Mouse (Mus musculus) MEL (cell line): ENCODE measurements around the gene Gata2. TPM values are rescaled to one million over a fixed set of nuclear protein-coding genes. Genes with fewer than 3 reads are reported as not detected.

Experiments used
- DNase-seq: peaks from one replicate; pipeline ENCODE4 v3.0.0; 2011; ENCODE audit warnings: low read depth, low spot score
- H3K27ac ChIP-seq: 2 replicates; pipeline ENCODE4 v1.5.1; 2012; ENCODE audit warnings: low read depth, mild to moderate bottlenecking, control low read depth, low read length, moderate library complexity; ENCODE audit not compliant: control insufficient read depth
- H3K27me3 ChIP-seq, 2 experiments: fragments of 150-350 bp in 1 of 2; sonication (generic) in 1 of 2; 2 replicates each; pipeline ENCODE4 v1.6.1; 2012; ENCODE audit warnings: low read length in 2 of 2, mild to moderate bottlenecking in 2 of 2, improper control_type of control experiment in 1 of 2, moderate library complexity in 1 of 2; ENCODE audit not compliant: insufficient read depth in 2 of 2, control insufficient read depth in 1 of 2
- H3K36me3 ChIP-seq, 2 experiments: 2 replicates each; pipeline ENCODE4 v1.6.1; 2012 to 2014; ENCODE audit warnings: low read length in 2 of 2, improper control_type of control experiment in 1 of 2, inconsistent platforms in 1 of 2, mild to moderate bottlenecking in 1 of 2; ENCODE audit not compliant: insufficient read depth in 2 of 2, control insufficient read depth in 1 of 2
- H3K4me1 ChIP-seq, 2 experiments: fragments of 150-350 bp in 1 of 2; sonication (generic) in 1 of 2; 2 replicates each; pipeline ENCODE4 v1.6.1; 2012; ENCODE audit warnings: low read length in 2 of 2, improper control_type of control experiment in 1 of 2, mild to moderate bottlenecking in 1 of 2; ENCODE audit not compliant: insufficient read depth in 2 of 2, control insufficient read depth in 1 of 2
- H3K4me3 ChIP-seq, 2 experiments: fragments of 150-350 bp in 1 of 2; sonication (generic) in 1 of 2; 2 replicates each; pipeline ENCODE4 v1.5.1; 2012; ENCODE audit warnings: low read depth in 2 of 2, low read length in 2 of 2, mild to moderate bottlenecking in 2 of 2, moderate library complexity in 2 of 2, control low read depth in 1 of 2, improper control_type of control experiment in 1 of 2; ENCODE audit not compliant: control insufficient read depth in 1 of 2, insufficient read depth in 1 of 2
- H3K79me2 ChIP-seq: 2 replicates; pipeline ENCODE4 v1.6.1; 2012; ENCODE audit warnings: mild to moderate bottlenecking, low read length, moderate library complexity; ENCODE audit not compliant: control insufficient read depth, poor library complexity, insufficient read depth
- H3K9ac ChIP-seq: 2 replicates; pipeline ENCODE4 v1.6.1; 2012; ENCODE audit warnings: low read depth, mild to moderate bottlenecking, control low read depth, low read length, moderate library complexity; ENCODE audit not compliant: control insufficient read depth, poor library complexity, severe bottlenecking
- H3K9me3 ChIP-seq: fragments of 150-350 bp; sonication (generic); replicated peaks from 2 replicates; pipeline ENCODE4 v1.6.1; 2012; ENCODE audit warnings: mild to moderate bottlenecking, low read length, improper control_type of control experiment, moderate library complexity; ENCODE audit not compliant: insufficient read depth
- BHLHE40 ChIP-seq: IDR thresholded peaks from 2 replicates; pipeline ENCODE4 v1.6.1; 2012; ENCODE audit warnings: low read depth, mild to moderate bottlenecking, inconsistent platforms, low read length, improper control_type of control experiment, borderline replicate concordance
- CTCF ChIP-seq, 3 experiments: IDR thresholded peaks in 2 of 3; conservative IDR thresholded peaks in 1 of 3; 2 replicates each; pipeline ENCODE4 v1.5.1; 2011 to 2012; ENCODE audit warnings: low read length in 3 of 3, low read depth in 2 of 3, mild to moderate bottlenecking in 2 of 3, improper control_type of control experiment in 1 of 3, inconsistent platforms in 1 of 3, mixed read lengths in 1 of 3, moderate library complexity in 1 of 3; ENCODE audit not compliant: control insufficient read depth in 1 of 3, insufficient read depth in 1 of 3, poor library complexity in 1 of 3, severe bottlenecking in 1 of 3
- E2F4 ChIP-seq: IDR thresholded peaks from 2 replicates; pipeline ENCODE4 v1.6.1; 2011; ENCODE audit warnings: low read depth, low read length, improper control_type of control experiment, borderline replicate concordance
- ELF1 ChIP-seq: IDR thresholded peaks from 2 replicates; pipeline ENCODE4 v1.6.1; 2014; ENCODE audit warnings: low read depth, mild to moderate bottlenecking, inconsistent platforms, low read length, improper control_type of control experiment, moderate library complexity
- EP300 ChIP-seq, 2 experiments: IDR thresholded peaks; 2 replicates each; pipeline ENCODE4 v1.6.1; 2011; ENCODE audit warnings: improper control_type of control experiment in 2 of 2, low read length in 2 of 2, low read depth in 1 of 2, mild to moderate bottlenecking in 1 of 2
- ETS1 ChIP-seq: IDR thresholded peaks from 2 replicates; pipeline ENCODE4 v1.6.1; 2012; ENCODE audit warnings: low read depth, mild to moderate bottlenecking, inconsistent platforms, low read length, improper control_type of control experiment, moderate library complexity
- GATA1 ChIP-seq: IDR thresholded peaks from 2 replicates; pipeline ENCODE4 v1.6.1; 2011; ENCODE audit warnings: low read depth, low read length, improper control_type of control experiment
- HCFC1 ChIP-seq: IDR thresholded peaks from 2 replicates; pipeline ENCODE4 v1.6.1; 2012; ENCODE audit warnings: low read depth, mild to moderate bottlenecking, inconsistent platforms, low read length, improper control_type of control experiment, moderate library complexity
- MAX ChIP-seq: IDR thresholded peaks from 2 replicates; pipeline ENCODE4 v1.6.1; 2011; ENCODE audit warnings: low read length, improper control_type of control experiment
- MAZ ChIP-seq: IDR thresholded peaks from 2 replicates; pipeline ENCODE4 v1.6.1; 2012; ENCODE audit warnings: low read depth, mild to moderate bottlenecking, inconsistent platforms, low read length, improper control_type of control experiment
- MEF2A ChIP-seq: IDR thresholded peaks from 2 replicates; pipeline ENCODE4 v1.6.1; 2014; ENCODE audit warnings: low read depth, mild to moderate bottlenecking, inconsistent platforms, low read length, improper control_type of control experiment; ENCODE audit not compliant: poor library complexity, insufficient replicate concordance, severe bottlenecking; ENCODE audit errors: extremely low read depth
- MXI1 ChIP-seq: IDR thresholded peaks from 2 replicates; pipeline ENCODE4 v1.6.1; 2011; ENCODE audit warnings: mild to moderate bottlenecking, low read depth, low read length, improper control_type of control experiment
- NRF1 ChIP-seq: IDR thresholded peaks from 2 replicates; pipeline ENCODE4 v1.6.1; 2014; ENCODE audit warnings: low read depth, mild to moderate bottlenecking, inconsistent platforms, low read length, improper control_type of control experiment, moderate library complexity; ENCODE audit not compliant: poor library complexity, insufficient read depth, severe bottlenecking
- POLR2A ChIP-seq, 2 experiments: IDR thresholded peaks; 2 replicates each; pipeline ENCODE4 v1.6.1; 2011 to 2012; ENCODE audit warnings: low read length in 2 of 2, mild to moderate bottlenecking in 2 of 2, control low read depth in 1 of 2, improper control_type of control experiment in 1 of 2, low read depth in 1 of 2, moderate library complexity in 1 of 2; ENCODE audit not compliant: control insufficient read depth in 1 of 2, insufficient read depth in 1 of 2, poor library complexity in 1 of 2
- POLR2AphosphoS2 ChIP-seq: IDR thresholded peaks from 2 replicates; pipeline ENCODE4 v1.6.1; 2011; ENCODE audit warnings: low read length, improper control_type of control experiment
- POLR2AphosphoS5 ChIP-seq: IDR thresholded peaks from 2 replicates; pipeline ENCODE4 v1.6.1; 2012; ENCODE audit warnings: low read depth, borderline replicate concordance, mild to moderate bottlenecking, inconsistent platforms, low read length, moderate library complexity, mixed read lengths
- RAD21 ChIP-seq: IDR thresholded peaks from 2 replicates; pipeline ENCODE4 v1.6.1; 2011; ENCODE audit warnings: mild to moderate bottlenecking, low read depth, low read length, improper control_type of control experiment
- RCOR1 ChIP-seq: IDR thresholded peaks from 2 replicates; pipeline ENCODE4 v1.6.1; 2012; ENCODE audit warnings: low read depth, mild to moderate bottlenecking, inconsistent platforms, low read length, improper control_type of control experiment
- SIN3A ChIP-seq: IDR thresholded peaks from 2 replicates; pipeline ENCODE4 v1.6.1; 2012; ENCODE audit warnings: low read length, improper control_type of control experiment, inconsistent platforms
- TAL1 ChIP-seq: IDR thresholded peaks from 2 replicates; pipeline ENCODE4 v1.6.1; 2012; ENCODE audit warnings: mild to moderate bottlenecking, inconsistent platforms, low read length, moderate library complexity, mixed read lengths
- TBP ChIP-seq: IDR thresholded peaks from 2 replicates; pipeline ENCODE4 v1.8.0; 2011; ENCODE audit warnings: low read depth, low read length, improper control_type of control experiment
- TCF12 ChIP-seq: IDR thresholded peaks from 2 replicates; pipeline ENCODE4 v1.6.1; 2014; ENCODE audit warnings: low read depth, mild to moderate bottlenecking, inconsistent platforms, low read length, improper control_type of control experiment, moderate library complexity
- USF2 ChIP-seq, 2 experiments: IDR thresholded peaks; 2 replicates each; pipeline ENCODE4 v1.6.1; 2011 to 2012; ENCODE audit warnings: improper control_type of control experiment in 2 of 2, low read length in 2 of 2, borderline replicate concordance in 1 of 2, inconsistent platforms in 1 of 2, low read depth in 1 of 2, mild to moderate bottlenecking in 1 of 2; ENCODE audit not compliant: insufficient read depth in 1 of 2
- ZC3H11A ChIP-seq: IDR thresholded peaks from 2 replicates; pipeline ENCODE4 v1.6.1; 2012; ENCODE audit warnings: low read depth, mild to moderate bottlenecking, inconsistent platforms, low read length, improper control_type of control experiment
- ZKSCAN1 ChIP-seq: IDR thresholded peaks from 2 replicates; pipeline ENCODE4 v1.6.1; 2012; ENCODE audit warnings: low read depth, mild to moderate bottlenecking, inconsistent platforms, low read length, improper control_type of control experiment, moderate library complexity
- ZMIZ1 ChIP-seq: IDR thresholded peaks from 2 replicates; pipeline ENCODE4 v1.6.1; 2012; ENCODE audit warnings: low read depth, mild to moderate bottlenecking, inconsistent platforms, low read length, improper control_type of control experiment, moderate library complexity
- polyA plus RNA-seq, 2 experiments: library from polyadenylated mRNA; stranded (reverse) in 1 of 2; unstranded in 1 of 2; fragments of >175 nt in 1 of 2; fragments of >200 nt in 1 of 2; gene quantifications; 2 replicates each; pipeline versions ENCODE4 v1.2.1 to v1.2.4; 2012; ENCODE audit warnings: low replicate concordance in 2 of 2, low read depth in 1 of 2; ENCODE audit not compliant: insufficient read length in 2 of 2, insufficient read depth in 1 of 2, missing spikeins in 1 of 2
- total RNA-seq: library from RNA; depleted of rRNA; stranded (reverse); fragments of 300-350 nt; gene quantifications from 2 replicates; pipeline ENCODE4 v1.2.3, GENCODE M21; 2012

Gata2 gene
- total and polyA plus RNA-seq, 3 experiments, result 7.7 to 12.4 TPM; not detected in 1

- TF ChIP-seq EP300 (IDR thresholded peaks at IDR 0.05; ENCODE audit: low read depth in 1 of 2, low read length in 2 of 2) (peak; percentile 91 to 97), MXI1 (peak; percentile 68), HCFC1 (0 out of 2 replicates have a peak, but pooled peaks have one; percentile 32), BHLHE40 (peak; percentile 47; the same call in 1 of the 2 replicates), GATA1 (peak; percentile 83), TAL1 (peak; percentile 72)
Measured at GRCm38 (mm10) chr6:88251798-88252478, 58.2 kb downstream of the Gata2 start (continued).

DNA sequence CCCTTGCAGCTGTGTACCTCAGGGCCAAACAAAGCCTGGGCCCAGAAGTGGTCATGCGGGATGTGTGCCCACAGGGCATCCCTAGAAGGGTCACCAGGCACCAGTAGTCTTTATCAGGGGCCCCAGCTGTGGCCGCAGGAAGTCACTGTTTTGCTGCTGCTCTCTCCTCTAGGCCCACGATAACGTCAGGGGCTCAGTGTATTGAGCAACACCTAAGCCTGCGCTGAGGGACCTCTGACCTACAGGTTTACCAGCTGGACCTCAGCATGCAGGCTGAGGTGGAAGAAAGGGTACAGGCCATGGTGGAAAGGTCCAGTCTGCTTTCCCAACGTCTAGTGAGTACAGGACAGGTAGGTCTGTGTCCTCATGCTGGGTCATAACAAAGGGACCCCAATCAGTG lies 60.4 kb downstream of the Gata2 start:
- H3K4me3 ChIP-seq, result no peak overlapping the region

GRCm38 (mm10) chr6:88255435-88255834 lies 61.7 kb downstream of the Gata2 start:
- H3K79me2 ChIP-seq, result no peaks in the 10 kb centered on the region
- peak overlapping the region; percentile 36 for H3K9ac ChIP-seq
- peak overlapping the region; percentile 78 for H3K27ac ChIP-seq
- no peaks in the 10 kb centered on the region for H3K27me3 ChIP-seq
- no peaks in the 10 kb centered on the region for H3K9me3 ChIP-seq
- H3K4me3 ChIP-seq, result no peak overlapping the region
- peaks cover 0 to 47% of the 10 kb centered on the region in 2 experiments; a peak in 2 of 4 replicates for H3K36me3 ChIP-seq
- peak; percentile 68 for DNase-seq
- H3K4me1 ChIP-seq, result peaks cover 37 to 68% of the 10 kb centered on the region in 2 experiments
- TF ChIP-seq POLR2A (IDR thresholded peaks at IDR 0.05; ENCODE audit: control insufficient read depth in 1 of 2, insufficient read depth in 1 of 2, low read depth in 1 of 2, low read length in 2 of 2, poor library complexity in 1 of 2) (no peak), ELF1 (0 out of 2 replicates have a peak, but pooled peaks have one; percentile 23), TBP (no peak), ZC3H11A (no peak), CTCF (IDR thresholded peaks at IDR 0.05 in 2 of 3, conservative IDR thresholded peaks at IDR 0.05 in 1 of 3; ENCODE audit: control insufficient read depth in 1 of 3, insufficient read depth in 1 of 3, low read depth in 2 of 3, low read length in 3 of 3, poor library complexity in 1 of 3, severe bottlenecking in 1 of 3) (no peak), TAL1 (0 out of 2 replicates have a peak, but pooled peaks have one; percentile 10), TCF12 (peak; percentile 92), EP300 (IDR thresholded peaks at IDR 0.05; ENCODE audit: low read depth in 1 of 2, low read length in 2 of 2) (peak; percentile 88 to 89), HCFC1 (no peak), E2F4 (no peak), USF2 (IDR thresholded peaks at IDR 0.05; ENCODE audit: borderline replicate concordance in 1 of 2, insufficient read depth in 1 of 2, low read depth in 1 of 2, low read length in 2 of 2) (no peak), POLR2AphosphoS5 (no peak), BHLHE40 (0 out of 2 replicates have a peak, but pooled peaks have one; percentile 41), NRF1 (0 out of 2 replicates have a peak, but pooled peaks have one; percentile 14), MAX (no peak; the same call in 1 of the 2 replicates), ZKSCAN1 (no peak), ETS1 (peak; percentile 91), MAZ (peak; percentile 92), ZMIZ1 (no peak), GATA1 (peak; percentile 96)

More for the DNA sequence above, 60.4 kb downstream of the Gata2 start:
- Histone ChIP-seq H3K9me3 (no peaks in the 10 kb centered on the region), H3K27me3 (no peaks in the 10 kb centered on the region), H3K36me3 (peaks cover 0 to 47% of the 10 kb centered on the region in 2 experiments; a peak in 2 of 4 replicates), H3K79me2 (no peaks in the 10 kb centered on the region), H3K9ac (no peak overlapping the region; the same call in 1 of the 2 replicates), H3K27ac (peak overlapping the region; percentile 78), H3K4me1 (peaks cover 36 to 71% of the 10 kb centered on the region in 2 experiments)
- peak; percentile 48 for DNase-seq
- peak; percentile 57 for TF ChIP-seq SIN3A
- TF ChIP-seq BHLHE40, result 0 out of 2 replicates have a peak, but pooled peaks have one; percentile 11
- no peak for TF ChIP-seq ELF1
- no peak for TF ChIP-seq TBP
- TF ChIP-seq MAZ, result 0 out of 2 replicates have a peak, but pooled peaks have one; percentile 14
- peak; percentile 61 for TF ChIP-seq GATA1
- peak; percentile 77 to 85 for TF ChIP-seq EP300 (IDR thresholded peaks at IDR 0.05; ENCODE audit: low read depth in 1 of 2, low read length in 2 of 2)
- peak; percentile 62 for TF ChIP-seq ETS1
- TF ChIP-seq MEF2A, result no peak
- no peak for TF ChIP-seq RAD21
- no peak for TF ChIP-seq POLR2AphosphoS2
- peak; percentile 84 for TF ChIP-seq TCF12
- TF ChIP-seq RCOR1, result peak; percentile 69
- peak; percentile 90 for TF ChIP-seq TAL1
